ENCODE assay signal across 10 mouse cellular contexts in genomic region chr9:89868093-89868729, GRCm38 (mm10). TPM values are rescaled to one million over a fixed set of nuclear protein-coding genes. Genes with fewer than 3 reads are reported as not detected.
DNase-seq lines count a peak whose midpoint lies in the region; ATAC-seq and TF ChIP-seq lines count a peak whose summit lies in the region.
"Had no signal": no experiment of that assay in that cellular context is flagged by ENCODE, and none has a peak within 500 bp of the region (broad histone marks: within the 10 kb centered on the region; RNA-seq: fewer than 3 reads in every experiment).

No protein-coding gene starts in this region.

- H3K36me3 ChIP-seq in heart, postnatal 0 days (replicated peaks; ENCODE audit: control insufficient read depth, insufficient read depth, low read length), result no peaks in the 10 kb centered on the region
- no peaks in the 10 kb centered on the region for H3K36me3 ChIP-seq in hindbrain, embryonic 12.5 days
- no peaks in the 10 kb centered on the region for H3K36me3 ChIP-seq in limb, embryonic 12.5 days
- no peaks in the 10 kb centered on the region for H3K36me3 ChIP-seq in stomach, embryonic 15.5 days
- H3K36me3 ChIP-seq: liver, embryonic 12.5 days had no signal

- ATAC-seq in heart, postnatal 0 days (ENCODE audit: insufficient read depth, low read depth), result no peak
- peak; percentile 49; the same call in 1 of the 2 replicates for ATAC-seq in hindbrain, embryonic 12.5 days (ENCODE audit: low FRiP score)
- ATAC-seq in limb, embryonic 12.5 days (ENCODE audit: insufficient number of reproducible peaks, insufficient read depth, low FRiP score, low TSS enrichment, low read depth), result no peak
- ATAC-seq in stomach, embryonic 15.5 days (ENCODE audit: insufficient read depth, low FRiP score, low read depth), result no peak
- no peak for ATAC-seq in granulocyte monocyte progenitor cell, adult 5-6 weeks (replicated peaks; ENCODE audit: poor library complexity, severe bottlenecking)
- ATAC-seq: liver, embryonic 12.5 days had no signal

- TF ChIP-seq EP300 in heart, postnatal 0 days (IDR thresholded peaks at IDR 0.05; ENCODE audit: low read depth), result no peak

- H3K9ac ChIP-seq in heart, postnatal 0 days (replicated peaks; ENCODE audit: low read depth, low read length), result no peak overlapping the region
- 0 out of 2 replicates have a peak overlapping the region, but pooled peaks have one; percentile 23 for H3K9ac ChIP-seq in hindbrain, embryonic 12.5 days
- H3K9ac ChIP-seq in limb, embryonic 12.5 days (replicated peaks), result no peak overlapping the region
- no peak overlapping the region for H3K9ac ChIP-seq in stomach, embryonic 15.5 days
- H3K9ac ChIP-seq: liver, embryonic 12.5 days had no signal

- H3K27ac ChIP-seq in heart, postnatal 0 days (ENCODE audit: low read depth), result no peak overlapping the region
- no peak overlapping the region for H3K27ac ChIP-seq in hindbrain, embryonic 12.5 days
- H3K27ac ChIP-seq in limb, embryonic 12.5 days, result no peak overlapping the region
- no peak overlapping the region for H3K27ac ChIP-seq in stomach, embryonic 15.5 days
- H3K27ac ChIP-seq: liver, embryonic 12.5 days had no signal

- intact Hi-C loops in heart, postnatal 36 days (cut with DNase I), result no loop called here

- H3K4me2 ChIP-seq in heart, postnatal 0 days (ENCODE audit: low read depth, low read length), result peak overlapping the region; percentile 20; the same call in 1 of the 2 replicates
- H3K4me2 ChIP-seq in hindbrain, embryonic 12.5 days (replicated peaks), result peak overlapping the region; percentile 39
- H3K4me2 ChIP-seq in limb, embryonic 12.5 days, result peak overlapping the region; percentile 39
- H3K4me2 ChIP-seq in stomach, embryonic 15.5 days, result peak overlapping the region; percentile 33; the same call in 1 of the 2 replicates
- H3K4me2 ChIP-seq: liver, embryonic 12.5 days had no signal

- H3K27me3 ChIP-seq in heart, postnatal 0 days (ENCODE audit: control insufficient read depth, insufficient read depth, low read length), result peaks cover 16% of the 10 kb centered on the region
- H3K27me3 ChIP-seq in hindbrain, embryonic 12.5 days, result peaks cover 64% of the 10 kb centered on the region
- H3K27me3 ChIP-seq in limb, embryonic 12.5 days, result peaks cover 71% of the 10 kb centered on the region
- peaks cover 21% of the 10 kb centered on the region for H3K27me3 ChIP-seq in stomach, embryonic 15.5 days (replicated peaks)

- H3K4me3 ChIP-seq in heart, postnatal 0 days (ENCODE audit: low read depth, low read length), result no peak overlapping the region
- peak overlapping the region; percentile 10; the same call in 1 of the 2 replicates for H3K4me3 ChIP-seq in hindbrain, embryonic 12.5 days
- H3K4me3 ChIP-seq in limb, embryonic 12.5 days (replicated peaks), result peak overlapping the region; percentile 19; the same call in 1 of the 2 replicates
- H3K4me3 ChIP-seq in stomach, embryonic 15.5 days (replicated peaks), result no peak overlapping the region
- H3K4me3 ChIP-seq: liver, embryonic 12.5 days had no signal

- no peak for DNase-seq in heart, postnatal 0 days (ENCODE audit: low spot score)
- no peak for DNase-seq in heart, postnatal 36 days
- DNase-seq in spleen, postnatal 14 days (ENCODE audit: low spot score in 2 of 2), result no peak
- DNase-seq in thymus, postnatal 36 days, result no peak
- DNase-seq: retina, postnatal 1 day had no signal

- no peaks in the 10 kb centered on the region for H3K4me1 ChIP-seq in heart, postnatal 0 days (ENCODE audit: control insufficient read depth, insufficient read depth)
- peaks cover 5% of the 10 kb centered on the region; the same call in 1 of the 2 replicates for H3K4me1 ChIP-seq in hindbrain, embryonic 12.5 days
- no peaks in the 10 kb centered on the region for H3K4me1 ChIP-seq in limb, embryonic 12.5 days (replicated peaks)
- H3K4me1 ChIP-seq in stomach, embryonic 15.5 days, result no peaks in the 10 kb centered on the region
- H3K4me1 ChIP-seq: liver, embryonic 12.5 days had no signal

- no peaks in the 10 kb centered on the region for H3K9me3 ChIP-seq in heart, postnatal 0 days (replicated peaks; ENCODE audit: control insufficient read depth, low read length)
- H3K9me3 ChIP-seq in hindbrain, embryonic 12.5 days (replicated peaks), result no peaks in the 10 kb centered on the region
- no peaks in the 10 kb centered on the region for H3K9me3 ChIP-seq in limb, embryonic 12.5 days
- no peaks in the 10 kb centered on the region for H3K9me3 ChIP-seq in stomach, embryonic 15.5 days
- H3K9me3 ChIP-seq: liver, embryonic 12.5 days had no signal

- 6% methylated on average over 16 of the region's 16 CpGs for WGBS in heart, postnatal 0 days
- 1% methylated on average over 16 of the region's 16 CpGs for WGBS in hindbrain, embryonic 12.5 days
- WGBS in limb, embryonic 12.5 days, result 2% methylated on average over 16 of the region's 16 CpGs
- 7% methylated on average over 16 of the region's 16 CpGs for WGBS in stomach, embryonic 15.5 days

- no peak for TF ChIP-seq CTCF in heart, postnatal 0 days (IDR thresholded peaks at IDR 0.05; ENCODE audit: low read depth)

RNA-seq across cellular contexts. Expression of gene Rasgrf1, which starts 41.5 kb away (rescaled TPM):
- not detected in 2 replicates for total RNA-seq in heart, postnatal 0 days (2014; rRNA removed; ENCODE audit: low replicate concordance)
- not detected in 2 replicates for polyA plus RNA-seq in heart, postnatal 0 days (2015; fragmentation: Nextera tagmentation; extraction: Ambion mirVana)
- total RNA-seq in heart, postnatal 36 days (2021), result not detected
- 0.84 and 0.90 TPM in 2 replicates for polyA plus RNA-seq in hindbrain, embryonic 12.5 days (2016; fragmentation: Nextera tagmentation; extraction: Ambion mirVana)
- 0.11 and 0.15 TPM in 2 replicates for polyA plus RNA-seq in limb, embryonic 12.5 days (2016; fragmentation: Nextera tagmentation; extraction: Ambion mirVana)
- polyA plus RNA-seq in stomach, embryonic 15.5 days (2015; fragmentation: Nextera tagmentation; extraction: Ambion mirVana), result 0.74 and 1.0 TPM in 2 replicates
- total RNA-seq in granulocyte monocyte progenitor cell, adult 5-6 weeks (2014; fragmentation: Nextera tagmentation), result 0.26 TPM in 1 of 2 replicates, not detected in the other
- total RNA-seq in granulocyte monocyte progenitor cell, adult 5-6 weeks (2017), result not detected in 2 replicates
- polyA plus RNA-seq: liver, embryonic 12.5 days had no signal

Comparison
In these comparisons a context has a peak if more than half of its experiments do, and no peak if none do; other contexts are left out.
1. H3K4me3 ChIP-seq: peak in hindbrain, embryonic 12.5 days (single experiment) and limb, embryonic 12.5 days (single experiment); none in heart, postnatal 0 days (single experiment) and stomach, embryonic 15.5 days (single experiment).
2. Peak in every context shown above with its lines, with median percentiles within 50 percentile points of each other: H3K4me2 ChIP-seq.